Mouse (Mus musculus) spleen, postnatal 10 days (tissue): ENCODE data around the gene Cphx3.
"Not testable (repeated sequence)": the region's sequence is repeated elsewhere in the genome, so short reads cannot be mapped to it uniquely, and the experiment has no call there.

Experiments used
- DNase-seq, 2 experiments: peaks; one replicate each; pipeline ENCODE4 v3.0.0; 2021 to 2022; ENCODE audit warnings: low spot score in 2 of 2

The Cphx3 gene

GRCm38 (mm10) chr14:26081997-26082396, at the start of gene Cphx3:
Gene Cphx3, plus strand, starts transcription at chr14:26082297.
- not testable (repeated sequence) for DNase-seq

GRCm38 (mm10) chr14:26034364-26034763, 47.7 kb upstream of the Cphx3 start:
- DNase-seq = not testable (repeated sequence)

- DNase-seq = not testable (repeated sequence)
Observed at GRCm38 (mm10) chr14:26035439-26035838, 46.7 kb upstream of the Cphx3 start.

- not testable (repeated sequence) for DNase-seq
Observed at GRCm38 (mm10) chr14:26042611-26043010, 39.5 kb upstream of the Cphx3 start, which contains the start of gene Gm9780. Gene Gm9780, minus strand, starts transcription at chr14:26042711.

GRCm38 (mm10) chr14:26045007-26045406, 37.1 kb upstream of the Cphx3 start:
- not testable (repeated sequence) for DNase-seq

- not testable (repeated sequence) for DNase-seq
Observed at GRCm38 (mm10) chr14:26047026-26047425, 35.1 kb upstream of the Cphx3 start.

GRCm38 (mm10) chr14:26048767-26049166, 33.3 kb upstream of the Cphx3 start:
- DNase-seq = not testable (repeated sequence)

- DNase-seq = not testable (repeated sequence)
Observed at GRCm38 (mm10) chr14:26058184-26058583, 23.9 kb upstream of the Cphx3 start.

GRCm38 (mm10) chr14:26059362-26059761, 22.7 kb upstream of the Cphx3 start:
- DNase-seq = not testable (repeated sequence)

GRCm38 (mm10) chr14:26066574-26067324, 15.3 kb upstream of the Cphx3 start:
- DNase-seq = not testable (repeated sequence)

DNA sequence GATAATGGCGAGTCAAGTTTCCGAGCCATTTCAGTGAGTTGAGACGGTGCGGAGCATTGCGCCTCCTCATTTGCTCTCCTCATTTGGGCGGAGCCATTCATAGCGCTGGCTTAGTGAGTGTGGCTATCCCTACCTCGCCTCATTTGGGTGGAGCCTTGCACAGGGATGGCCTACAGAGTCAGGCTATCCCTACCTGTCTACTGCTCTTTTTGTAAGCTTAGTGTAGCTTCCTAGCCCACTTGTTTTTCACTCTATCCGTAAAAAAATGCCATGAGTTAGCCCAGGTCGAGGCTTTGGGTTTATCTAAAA, 14.8 kb upstream of the Cphx3 start, which contains the start of gene Tmem254c:
Tmem254c (minus strand) TSS at position 31 of the 309 bp plus-strand sequence.
- DNase-seq = not testable (repeated sequence)

- DNase-seq = not testable (repeated sequence)
Observed at GRCm38 (mm10) chr14:26076620-26077390, 5.3 kb upstream of the Cphx3 start.

- not testable (repeated sequence) for DNase-seq
Observed at GRCm38 (mm10) chr14:26081216-26081615, 881 bp upstream of the Cphx3 start, which contains the start of gene Cphx2. Gene Cphx2, plus strand, starts transcription at chr14:26081516.

DNA sequence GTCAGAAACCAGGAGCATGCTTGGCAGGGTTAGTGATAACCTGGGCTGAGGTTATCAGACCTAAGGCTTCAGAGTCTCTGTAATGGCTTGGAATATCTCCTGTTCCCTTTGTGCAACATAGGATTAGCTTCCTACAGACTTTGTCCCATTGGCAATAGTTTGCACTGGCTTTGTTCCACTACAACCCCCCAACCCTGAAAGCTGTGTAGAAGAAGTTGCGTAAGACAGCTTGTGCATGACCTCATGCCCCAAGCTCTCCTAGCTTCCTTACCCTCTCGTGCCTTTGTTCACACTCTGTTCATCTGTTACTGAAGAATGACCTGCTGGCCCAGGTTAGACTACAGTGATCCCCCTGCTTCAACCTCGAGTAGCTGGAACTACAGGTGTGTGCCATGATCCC, 15.5 kb downstream of the Cphx3 start:
- not testable (repeated sequence) for DNase-seq

DNA sequence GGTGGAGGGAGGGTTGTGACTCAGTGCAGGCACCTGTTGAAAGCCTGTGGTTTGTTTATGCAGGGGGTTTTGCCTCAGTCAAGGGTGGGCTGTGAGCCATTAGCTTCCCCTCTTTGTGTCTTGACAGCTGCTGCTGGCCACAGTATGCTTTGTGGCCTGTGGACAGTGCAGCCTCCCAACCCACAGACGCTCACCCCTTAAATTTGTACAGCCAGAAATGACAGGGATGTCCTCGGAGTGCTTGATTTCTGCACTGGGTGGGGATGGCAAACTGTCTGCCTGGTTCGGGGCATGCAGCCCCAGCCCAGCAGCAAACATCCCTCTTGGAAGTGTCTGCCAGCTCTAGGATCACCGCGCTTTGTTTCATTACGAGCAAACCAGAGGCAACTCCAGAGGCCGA, 36.1 kb downstream of the Cphx3 start, which contains the start of gene Duxbl2:
Duxbl2 (plus strand) TSS at position 200 of the 400 bp plus-strand sequence.
- not testable (repeated sequence) for DNase-seq

DNA sequence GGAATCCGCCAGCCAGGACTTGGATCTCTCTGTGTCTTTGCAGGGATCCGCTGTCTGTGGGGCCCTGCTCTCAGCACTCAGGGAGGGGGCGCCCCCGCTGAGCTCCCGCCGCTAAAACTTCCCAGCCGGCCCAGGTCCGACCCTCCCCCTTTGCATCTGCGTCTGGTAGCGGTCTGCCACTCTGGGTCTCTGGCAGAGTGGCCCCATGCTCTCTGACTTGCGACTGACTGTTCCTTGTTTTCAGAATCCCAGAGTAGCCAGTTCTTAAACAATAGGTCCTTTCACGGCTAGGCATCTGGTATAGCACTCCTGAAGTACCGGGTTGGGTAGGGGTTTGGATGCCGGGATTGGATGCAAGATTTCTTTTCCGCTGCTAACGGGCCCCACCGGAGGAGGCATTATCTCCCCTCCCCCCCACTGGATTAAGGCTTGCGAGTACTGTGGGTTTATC, 36.5 kb downstream of the Cphx3 start:
- not testable (repeated sequence) for DNase-seq

DNA sequence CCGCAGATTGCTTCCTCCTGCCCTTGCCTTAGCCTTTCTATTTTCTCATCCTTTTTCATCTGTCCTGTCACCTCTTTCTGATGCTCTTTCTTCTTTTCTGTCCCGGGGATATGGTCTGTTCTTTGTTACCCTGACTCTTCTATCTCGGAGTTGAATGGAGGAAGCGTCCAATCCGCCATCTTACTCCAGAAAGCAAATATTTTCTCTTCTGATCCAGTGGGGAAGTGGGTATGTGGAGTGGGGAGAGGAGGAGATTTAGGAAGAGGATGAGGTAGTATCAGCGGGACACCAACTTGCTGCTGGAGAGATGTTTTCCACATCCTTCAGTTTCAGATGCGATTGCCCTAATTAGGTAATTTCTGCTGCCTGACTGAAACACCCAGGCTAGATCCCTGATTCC, 37.0 kb downstream of the Cphx3 start:
- not testable (repeated sequence) for DNase-seq

DNA sequence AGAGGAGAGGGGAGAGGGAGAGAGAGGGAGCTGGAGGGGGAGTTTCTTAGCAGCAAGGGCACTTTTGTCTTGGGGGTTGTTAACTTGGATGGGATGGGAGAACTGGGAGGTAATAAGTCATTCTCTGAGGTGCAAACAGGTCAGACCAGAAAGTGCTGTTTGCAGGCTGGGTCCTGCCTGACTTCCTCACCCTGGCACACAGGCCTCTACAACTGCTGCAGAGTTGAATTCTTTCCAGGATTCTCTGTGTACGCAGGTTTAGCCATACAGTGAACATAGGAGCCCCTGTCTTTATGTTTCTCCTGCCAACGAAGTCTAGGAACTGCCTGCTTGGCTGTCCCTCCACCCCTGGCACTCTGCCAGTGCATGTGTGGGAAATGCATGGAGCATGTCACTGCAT, 65.0 kb downstream of the Cphx3 start:
- DNase-seq = not testable (repeated sequence)

DNA sequence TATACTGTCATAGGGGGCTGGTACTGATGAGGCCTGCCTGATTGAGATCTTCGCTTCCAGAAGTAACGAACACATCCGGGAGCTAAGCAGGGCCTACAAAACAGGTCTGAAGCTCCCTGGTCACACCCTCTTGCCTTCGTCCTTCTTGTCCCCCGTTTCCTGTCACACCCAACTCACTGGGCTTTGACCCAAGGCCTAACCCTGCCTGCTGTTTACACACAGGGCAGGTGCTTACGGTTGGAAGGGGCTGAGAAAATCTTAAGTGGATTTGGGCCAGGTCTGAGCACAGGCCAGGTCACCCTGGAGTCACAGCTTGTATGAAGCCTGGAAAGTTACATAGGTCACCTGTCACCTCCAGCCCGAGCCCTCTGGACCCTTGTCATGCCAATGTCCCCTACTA, 73.9 kb downstream of the Cphx3 start:
- not testable (repeated sequence) for DNase-seq

GRCm38 (mm10) chr14:26161156-26161555, 79.1 kb downstream of the Cphx3 start:
- not testable (repeated sequence) for DNase-seq

DNA sequence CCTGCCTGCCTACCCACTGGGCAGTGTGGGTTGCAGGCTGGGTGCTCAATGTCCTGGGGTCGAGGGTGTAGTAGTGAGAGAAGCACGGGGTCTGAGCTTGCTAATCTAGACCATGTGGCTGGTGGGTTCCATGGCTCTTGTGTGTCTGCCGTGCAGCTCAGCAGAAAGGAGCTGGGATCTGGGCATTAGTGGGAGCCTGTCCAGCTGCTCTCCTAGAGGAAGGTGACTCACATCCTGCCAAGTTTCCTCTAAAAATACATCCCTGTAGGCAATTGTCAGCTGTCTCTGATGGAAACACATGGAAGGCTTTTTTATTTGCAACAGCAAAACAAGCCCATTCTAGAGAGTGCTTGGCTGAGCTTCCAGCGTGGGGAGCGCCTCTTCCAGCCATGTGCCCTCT, 80.3 kb downstream of the Cphx3 start:
- not testable (repeated sequence) for DNase-seq

GRCm38 (mm10) chr14:26165266-26165665, 83.2 kb downstream of the Cphx3 start:
- not testable (repeated sequence) for DNase-seq
